Mouse (Mus musculus) adrenal gland, adult 18-20 months (tissue): ENCODE results near the gene Rab3il1. TPM values are rescaled to one million over a fixed set of nuclear protein-coding genes. Genes with fewer than 3 reads are reported as not detected.

Experiments
- DNase-seq, 2 experiments: peaks; one replicate each; pipeline ENCODE4 v3.0.0; 2021 to 2022; ENCODE audit warnings: low spot score in 2 of 2
- total RNA-seq, 2 experiments: library from RNA; stranded (reverse); gene quantifications; 1 replicate in 1 of 2; 2 replicates in 1 of 2; pipeline ENCODE4 v1.2.3; 2021

Gene Rab3il1
- total RNA-seq, 2 experiments from 2014 or later = 3.6 to 5.9 TPM

GRCm38 (mm10) chr19:10038910-10039309, 37.4 kb downstream of the Rab3il1 start:
- no peak for DNase-seq

GRCm38 (mm10) chr19:10039615-10040014, 38.1 kb downstream of the Rab3il1 start:
- no peak for DNase-seq

DNA sequence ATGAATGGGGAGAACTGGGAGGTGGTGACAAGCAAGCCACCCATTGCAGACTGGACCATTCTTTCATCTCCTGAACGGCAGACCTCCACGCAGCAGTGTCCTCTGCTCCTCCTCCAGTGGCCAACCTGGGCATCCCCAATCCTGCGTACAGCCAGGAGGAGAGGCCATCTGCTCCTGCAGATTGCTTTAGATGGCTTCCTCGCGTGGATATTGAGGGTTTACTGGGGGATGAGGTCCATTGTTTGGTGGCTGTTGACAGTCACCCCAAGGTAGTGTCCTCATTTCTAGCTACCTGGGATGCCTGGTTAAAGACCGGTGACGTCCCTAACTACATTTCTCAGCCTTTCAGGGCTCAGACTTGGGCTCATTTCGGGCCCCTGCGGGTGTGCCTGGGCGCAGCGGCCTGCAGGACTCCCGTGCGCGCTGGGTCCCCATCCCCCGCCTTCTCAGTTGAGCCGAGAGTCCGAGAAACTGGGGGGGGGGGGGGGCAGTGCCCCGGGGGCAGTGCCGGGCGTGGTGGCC, 39.5 kb downstream of the Rab3il1 start:
- no peak for DNase-seq

DNA sequence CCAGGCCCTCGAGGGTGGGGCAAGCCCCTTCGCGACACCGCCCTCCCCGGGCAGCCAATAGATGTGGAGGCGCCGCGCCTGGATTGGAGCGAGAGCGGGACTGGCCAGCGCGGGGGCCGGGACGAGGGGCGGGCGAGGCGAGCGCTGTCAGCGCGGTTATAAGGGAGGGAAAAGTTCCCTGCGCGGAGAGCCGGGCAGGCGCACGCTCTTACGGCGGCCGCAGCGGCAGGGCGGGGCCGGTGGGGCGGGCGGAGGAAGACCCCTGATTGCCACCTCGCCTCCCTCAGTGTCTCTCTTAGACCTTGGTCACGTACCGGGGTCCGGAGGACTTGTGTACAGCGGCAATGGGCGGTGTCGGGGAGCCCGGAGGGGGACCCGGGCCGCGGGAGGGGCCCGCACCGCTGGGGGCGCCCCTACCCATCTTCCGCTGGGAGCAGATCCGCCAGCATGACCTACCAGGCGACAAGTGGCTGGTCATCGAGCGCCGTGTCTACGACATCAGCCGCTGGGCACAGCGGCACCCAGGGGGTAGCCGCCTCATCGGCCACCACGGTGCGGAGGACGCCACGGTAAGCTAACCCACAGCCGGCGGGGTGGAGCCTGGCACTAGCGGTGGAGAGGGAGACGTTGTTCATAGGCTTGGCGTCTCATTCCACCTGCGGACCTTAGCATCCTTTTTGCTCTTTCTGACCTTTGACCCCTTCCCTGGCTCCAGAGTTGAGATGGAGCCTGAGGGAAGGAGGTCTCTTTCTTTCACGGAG, 40.1 kb downstream of the Rab3il1 start, which contains the start of gene Fads3:
Gene Fads3, plus strand, starts transcription at position 182 of the 761 bp plus-strand sequence.
- DNase-seq = peak; percentile 68 to 79

DNA sequence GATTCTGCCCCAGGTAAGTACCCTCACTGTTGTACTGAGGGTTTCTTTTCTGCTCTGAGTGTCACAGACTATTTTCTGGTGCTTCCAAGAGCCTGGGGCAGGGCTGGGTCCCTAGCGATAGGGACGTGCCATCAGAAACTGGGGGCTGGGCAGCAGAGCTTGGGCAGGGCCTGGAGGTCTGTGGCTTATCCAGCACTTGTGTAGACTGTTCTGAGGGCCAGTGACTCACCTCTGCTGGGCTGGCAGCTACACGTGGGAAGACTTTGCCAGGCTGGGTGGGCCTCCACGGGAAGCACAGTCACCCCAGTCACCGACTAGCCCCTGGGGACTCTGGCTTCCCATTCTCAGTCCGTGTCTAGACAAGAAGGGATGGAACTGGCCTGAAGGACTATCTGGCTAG, 40.8 kb downstream of the Rab3il1 start:
- DNase-seq = no peak

GRCm38 (mm10) chr19:10042816-10043215, 41.3 kb downstream of the Rab3il1 start:
- no peak for DNase-seq

DNA sequence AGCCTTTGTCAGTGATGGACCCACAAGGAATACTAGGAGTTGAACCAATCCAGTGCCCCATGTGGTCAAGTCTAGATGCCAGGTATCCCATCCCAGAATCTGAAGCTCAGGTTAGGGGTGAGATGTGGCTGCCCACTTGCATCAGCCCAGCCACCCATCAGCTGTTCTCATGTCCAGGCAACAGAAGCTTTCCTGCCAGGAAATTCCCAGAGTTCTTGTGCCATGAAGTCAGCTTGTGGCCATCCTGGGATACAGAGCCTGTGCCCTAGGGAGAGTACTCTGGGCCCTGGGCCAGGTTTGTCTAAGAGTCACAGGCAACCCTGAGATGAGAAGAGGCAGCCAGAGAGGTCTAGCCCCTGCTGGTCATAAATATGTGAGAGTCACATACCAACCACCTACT, 42.2 kb downstream of the Rab3il1 start:
- DNase-seq = peak in 1 of 2 experiments; percentile 55

DNA sequence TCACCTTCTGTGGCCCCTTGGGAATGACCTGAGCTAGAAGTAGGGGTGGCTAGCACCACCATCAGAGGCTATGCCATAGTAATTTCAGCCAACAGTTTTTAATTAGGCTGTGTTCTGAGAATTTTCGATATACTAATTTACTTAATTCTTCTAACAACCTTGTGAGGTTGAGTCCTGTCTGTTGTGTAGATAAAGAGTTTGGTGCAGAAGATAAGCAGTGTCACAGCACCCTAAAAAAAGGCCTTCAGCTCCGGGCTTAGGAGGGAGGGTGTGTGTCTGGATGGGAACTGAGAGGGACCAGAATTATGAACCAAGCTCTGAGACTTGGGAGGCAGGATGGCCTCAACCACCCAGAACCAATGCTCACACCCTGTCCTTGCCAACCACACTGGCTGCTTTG, 44.2 kb downstream of the Rab3il1 start:
- no peak for DNase-seq

GRCm38 (mm10) chr19:10046346-10046745, 44.9 kb downstream of the Rab3il1 start:
- no peak for DNase-seq

DNA sequence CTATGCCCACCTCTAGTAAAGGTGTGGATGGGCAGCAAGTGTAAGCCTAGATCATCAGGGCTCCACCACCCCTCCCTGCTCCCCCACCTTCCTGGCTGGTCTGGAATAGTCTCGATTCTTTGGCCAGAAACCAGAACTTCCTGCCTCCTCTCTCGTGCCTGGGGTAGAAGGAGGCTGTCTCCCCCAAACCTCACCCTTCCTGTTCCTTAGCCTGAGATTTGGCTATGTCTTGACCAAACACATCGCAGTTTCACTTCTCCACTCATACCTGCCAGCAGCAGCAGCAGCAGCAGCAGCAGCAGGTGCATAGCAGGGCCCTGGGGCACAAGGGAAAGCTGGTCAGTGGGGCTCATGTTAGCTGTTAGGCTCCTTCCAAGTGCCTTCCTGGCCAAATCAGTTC, 45.5 kb downstream of the Rab3il1 start:
- no peak for DNase-seq

GRCm38 (mm10) chr19:10049533-10049932, 48.1 kb downstream of the Rab3il1 start:
- DNase-seq = no peak

DNA sequence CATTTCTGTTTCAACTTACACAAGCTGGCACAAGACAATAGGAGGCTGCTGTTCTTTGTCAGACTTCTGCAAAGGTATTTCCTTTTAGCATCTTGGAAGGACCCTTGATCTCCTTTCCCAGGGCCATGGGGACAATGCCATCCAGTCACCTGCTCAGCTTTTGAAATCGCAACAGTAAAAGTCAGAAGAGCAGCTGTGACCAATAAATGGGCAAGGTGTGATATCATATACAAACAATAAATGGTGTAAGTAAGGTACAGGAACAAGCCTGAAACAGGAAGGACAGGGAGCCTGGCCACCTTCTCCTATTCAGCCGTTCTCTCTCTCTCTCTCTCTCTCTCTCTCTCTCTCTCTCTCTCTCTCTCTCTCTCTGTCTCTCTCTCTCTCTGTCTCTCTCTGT, 49.0 kb downstream of the Rab3il1 start:
- DNase-seq = no peak

DNA sequence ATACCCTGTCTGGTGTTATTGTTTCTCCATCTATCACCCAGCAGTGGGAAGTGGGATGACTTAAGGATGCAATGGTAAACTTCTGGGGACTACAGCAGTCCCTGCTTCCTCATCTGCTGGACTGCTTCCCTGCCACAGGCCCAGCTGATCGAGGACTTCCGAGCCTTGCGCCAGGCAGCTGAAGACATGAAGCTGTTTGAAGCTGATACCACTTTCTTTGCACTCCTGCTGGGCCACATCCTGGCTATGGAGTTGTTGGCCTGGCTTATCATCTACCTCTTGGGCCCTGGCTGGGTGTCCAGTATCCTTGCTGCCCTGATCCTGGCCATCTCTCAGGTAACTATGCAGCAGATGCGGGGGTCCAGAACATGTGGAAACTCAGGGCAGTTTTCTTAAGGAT, 51.2 kb downstream of the Rab3il1 start:
- no peak for DNase-seq

- DNase-seq = no peak
These were observed 52.3 kb downstream of the Rab3il1 start for GRCm38 (mm10) chr19:10053692-10054260.

GRCm38 (mm10) chr19:10054361-10055075, 53.0 kb downstream of the Rab3il1 start:
- no peak for DNase-seq

DNA sequence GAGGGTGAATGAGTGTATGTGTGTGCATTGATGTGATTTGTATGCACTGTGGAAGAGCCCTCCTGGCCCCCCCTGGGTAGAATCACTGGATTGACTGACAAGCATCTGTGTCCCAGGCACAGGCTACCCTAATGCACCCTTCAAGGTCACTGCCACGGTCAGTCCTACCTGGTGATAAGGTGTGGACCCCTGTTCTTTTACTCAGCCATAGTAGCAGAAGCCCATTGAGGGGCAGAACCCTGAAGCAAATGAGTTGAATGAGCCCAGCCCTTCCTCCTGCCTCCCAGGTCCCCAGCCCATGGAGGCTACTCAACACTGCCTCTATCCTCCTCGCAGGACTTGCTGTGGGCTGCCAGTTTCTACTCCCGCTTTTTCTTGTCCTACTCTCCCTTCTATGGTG, 53.8 kb downstream of the Rab3il1 start:
- no peak for DNase-seq

- DNase-seq = no peak
These were observed 54.6 kb downstream of the Rab3il1 start for GRCm38 (mm10) chr19:10055783-10056660.

- no peak for DNase-seq
These were observed 55.2 kb downstream of the Rab3il1 start for GRCm38 (mm10) chr19:10056686-10057085.

DNA sequence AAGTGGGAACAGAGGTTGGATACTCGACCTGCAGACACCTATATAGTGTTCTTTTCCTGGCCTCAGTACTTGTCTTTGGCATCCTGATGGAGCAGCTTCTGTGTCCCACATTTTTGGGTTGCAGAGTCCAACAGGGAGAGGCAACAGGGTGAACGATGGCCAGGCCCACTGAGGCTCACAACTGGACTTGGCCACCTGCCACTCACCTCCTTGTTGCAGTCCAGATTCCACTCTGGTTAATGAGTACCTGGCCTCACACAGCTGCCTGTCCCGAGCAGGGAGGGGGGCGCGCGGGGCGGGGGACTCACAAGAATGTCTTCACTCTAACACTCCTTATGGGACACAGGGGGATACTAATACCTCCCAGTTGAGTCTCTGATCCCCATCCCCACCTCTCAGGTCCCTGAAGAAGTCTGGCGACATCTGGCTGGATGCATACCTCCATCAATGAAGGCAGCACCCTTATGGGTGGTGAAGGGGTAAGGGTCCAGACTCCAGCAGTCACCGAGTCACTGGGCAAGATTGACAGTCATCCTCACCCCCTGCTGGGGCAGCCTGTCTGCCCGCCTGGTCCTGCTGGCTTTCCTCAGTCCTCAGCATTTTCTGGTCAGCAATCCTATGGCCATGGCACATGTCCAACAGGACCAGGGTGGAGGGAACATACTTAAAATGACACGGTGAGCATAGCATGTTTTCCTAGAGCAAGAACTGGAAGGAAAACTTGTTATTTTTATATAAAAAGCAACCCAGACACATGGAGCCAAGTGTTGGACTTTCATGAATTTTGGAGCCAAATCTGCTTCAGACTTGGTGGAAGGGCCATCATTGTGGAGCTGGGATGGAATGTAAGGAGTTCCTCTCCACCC, 56.2 kb downstream of the Rab3il1 start:
- no peak for DNase-seq

DNA sequence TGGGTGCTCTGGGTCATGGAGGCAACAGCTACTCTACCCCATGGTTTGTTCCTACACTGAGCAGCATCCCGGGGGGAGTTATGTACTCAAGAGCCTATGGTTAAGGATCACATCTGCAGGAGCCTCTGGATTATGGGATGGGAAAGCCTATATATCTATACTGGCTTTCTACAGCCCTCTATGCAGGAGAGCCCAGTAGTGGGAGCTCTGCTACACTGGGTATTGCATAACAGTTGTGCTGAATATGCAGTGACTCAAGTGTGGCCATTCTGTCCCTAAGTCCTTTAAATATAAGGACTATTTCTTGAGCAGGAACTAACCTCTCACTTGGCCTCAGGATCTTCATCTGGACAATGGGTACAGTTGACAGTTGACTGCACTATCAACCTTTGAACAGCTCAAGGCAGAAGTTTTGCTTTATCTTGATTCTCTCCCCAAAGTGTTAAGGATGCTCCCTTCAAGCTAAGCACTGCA, 56.9 kb downstream of the Rab3il1 start:
- peak in 1 of 2 experiments; percentile 16 for DNase-seq
